Mouse (Mus musculus): ENCODE results near the gene Brsk1.

DNA sequence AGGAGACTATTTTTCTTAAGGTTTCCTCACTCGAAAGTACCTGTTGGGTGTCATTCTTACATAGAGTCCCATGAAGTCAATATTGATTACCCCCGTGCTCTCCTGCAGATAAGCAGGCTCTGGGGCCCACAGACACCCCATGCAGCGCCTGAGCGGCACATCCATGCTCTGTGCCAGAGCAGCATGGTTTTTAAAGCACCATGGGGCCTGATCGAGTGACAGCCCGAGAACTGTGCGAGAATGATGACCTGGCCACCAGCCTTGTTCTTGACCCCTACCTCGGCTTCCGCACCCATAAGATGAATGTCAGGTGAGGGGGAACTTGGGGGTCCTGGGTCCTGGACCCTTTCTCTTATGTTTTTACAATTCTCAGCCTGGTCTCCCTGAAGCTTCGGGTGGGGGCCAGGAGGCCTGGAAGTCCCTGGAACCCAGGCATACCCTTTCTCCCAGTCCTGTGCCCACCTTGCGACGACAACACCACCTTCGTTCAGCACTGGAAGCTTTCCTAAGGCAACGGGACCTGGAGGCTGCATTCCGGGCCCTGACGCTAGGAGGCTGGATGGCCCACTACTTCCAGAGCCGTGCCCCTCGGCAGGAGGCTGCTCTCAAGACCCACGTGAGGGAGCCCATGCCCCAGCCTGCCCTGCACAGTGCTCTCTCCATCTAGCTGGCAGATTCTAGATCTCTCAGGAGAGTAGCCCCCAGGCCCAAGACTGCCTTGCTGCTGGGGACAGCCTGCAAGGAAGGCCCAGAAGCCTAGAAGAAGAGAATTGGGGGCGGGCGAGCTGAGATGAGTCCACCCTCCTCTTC lies 51.5 kb downstream of the Brsk1 start:
- TF ChIP-seq CTCF (IDR thresholded peaks at IDR 0.05; ENCODE audit: borderline replicate concordance, insufficient read depth, low read length) (no peak), POLR2A (IDR thresholded peaks at IDR 0.05; ENCODE audit: low read depth, low read length) (no peak)

Measured in embryonic fibroblast, embryonic 13.5 days (primary cell).